Mouse (Mus musculus): Measurements from ENCODE around the gene Slc35e2. TPM values are rescaled to one million over a fixed set of nuclear protein-coding genes. Genes with fewer than 3 reads are reported as not detected.

Slc35e2 gene
- polyA plus RNA-seq (2015; fragmentation: Nextera tagmentation; extraction: Ambion mirVana), result 3.1 and 3.8 TPM in 2 replicates

DNA sequence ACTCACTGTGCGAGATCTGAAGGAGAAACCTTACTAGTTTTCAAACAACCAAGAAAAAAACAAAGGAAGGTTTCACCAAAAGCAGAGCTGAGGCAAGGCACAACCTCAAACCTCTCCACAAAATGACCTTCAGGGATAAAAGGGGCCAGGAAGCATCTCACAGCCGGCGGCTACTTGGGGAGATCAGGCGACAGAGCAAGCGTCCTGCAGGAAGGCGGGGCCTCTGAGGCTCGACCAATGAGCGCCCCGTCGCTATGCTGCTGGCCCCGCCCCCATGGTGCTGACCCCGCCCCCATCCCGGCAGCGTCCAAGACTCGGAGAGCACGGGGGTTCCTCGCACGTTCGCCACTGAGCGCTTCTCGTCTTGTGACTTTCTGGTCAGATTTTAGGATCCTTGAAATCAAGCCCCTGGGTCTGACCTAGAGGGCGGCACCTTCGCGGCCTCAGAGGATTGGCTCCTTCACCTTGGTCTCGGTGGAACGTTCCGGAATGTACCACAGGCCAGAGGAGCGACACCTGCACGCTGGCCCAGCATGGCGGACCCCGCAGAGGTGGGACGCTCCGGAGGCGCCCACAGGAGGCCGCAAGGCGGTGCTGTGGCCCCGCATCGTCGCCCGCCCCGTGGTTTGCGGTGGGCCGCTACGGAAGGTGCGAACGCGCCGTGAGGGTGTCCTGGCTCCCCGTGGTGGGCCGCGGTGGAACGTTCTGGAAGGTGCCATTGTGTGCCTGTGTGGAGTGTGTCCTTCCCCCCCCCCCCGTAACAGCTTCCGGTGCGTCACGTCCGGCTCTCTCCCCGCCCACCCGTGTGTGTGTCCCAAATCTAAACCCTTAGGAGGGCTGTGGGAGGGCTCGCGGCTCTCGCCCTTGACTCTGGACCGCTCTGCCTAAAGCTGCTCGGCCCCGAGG, at the start of gene Slc35e2:
Gene Slc35e2, plus strand, starts transcription at position 326 of the 906 bp plus-strand sequence.

GRCm38 (mm10) chr4:155561661-155562442, 39.4 kb upstream of the Slc35e2 start, which contains the start of gene Nadk:
Gene Nadk (plus strand): TSS chr4:155562378.

GRCm38 (mm10) chr4:155624338-155625291, 23.4 kb downstream of the Slc35e2 start, which contains the start of gene Cdk11b:
Gene Cdk11b (plus strand): TSS chr4:155624854.

DNA sequence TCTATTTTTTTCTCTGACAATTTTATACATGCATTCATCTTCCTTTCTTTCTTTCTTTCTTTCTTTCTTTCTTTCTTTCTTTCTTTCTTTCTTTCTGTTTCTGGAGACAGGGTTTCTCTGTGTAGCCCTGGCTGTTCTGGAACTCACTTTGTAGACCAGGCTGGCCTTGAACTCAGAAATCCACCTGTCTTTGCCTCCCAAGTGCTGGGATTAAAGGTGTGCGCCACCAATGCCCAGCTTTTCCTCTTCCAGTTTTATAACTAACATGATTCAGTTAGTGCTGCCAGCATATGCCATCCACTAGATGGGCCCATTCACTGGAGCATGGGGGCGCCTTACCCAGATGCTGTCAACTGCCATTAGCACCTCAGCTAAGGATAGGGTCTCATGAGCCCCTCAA, 44.1 kb downstream of the Slc35e2 start, which contains the start of gene Gm10563:
Gene Gm10563, minus strand, starts transcription at position 101 of the 400 bp plus-strand sequence.

GRCm38 (mm10) chr4:155653086-155653450, 51.9 kb downstream of the Slc35e2 start, which contains the start of gene Mmp23:
Gene Mmp23 (minus strand): TSS chr4:155653384.

DNA sequence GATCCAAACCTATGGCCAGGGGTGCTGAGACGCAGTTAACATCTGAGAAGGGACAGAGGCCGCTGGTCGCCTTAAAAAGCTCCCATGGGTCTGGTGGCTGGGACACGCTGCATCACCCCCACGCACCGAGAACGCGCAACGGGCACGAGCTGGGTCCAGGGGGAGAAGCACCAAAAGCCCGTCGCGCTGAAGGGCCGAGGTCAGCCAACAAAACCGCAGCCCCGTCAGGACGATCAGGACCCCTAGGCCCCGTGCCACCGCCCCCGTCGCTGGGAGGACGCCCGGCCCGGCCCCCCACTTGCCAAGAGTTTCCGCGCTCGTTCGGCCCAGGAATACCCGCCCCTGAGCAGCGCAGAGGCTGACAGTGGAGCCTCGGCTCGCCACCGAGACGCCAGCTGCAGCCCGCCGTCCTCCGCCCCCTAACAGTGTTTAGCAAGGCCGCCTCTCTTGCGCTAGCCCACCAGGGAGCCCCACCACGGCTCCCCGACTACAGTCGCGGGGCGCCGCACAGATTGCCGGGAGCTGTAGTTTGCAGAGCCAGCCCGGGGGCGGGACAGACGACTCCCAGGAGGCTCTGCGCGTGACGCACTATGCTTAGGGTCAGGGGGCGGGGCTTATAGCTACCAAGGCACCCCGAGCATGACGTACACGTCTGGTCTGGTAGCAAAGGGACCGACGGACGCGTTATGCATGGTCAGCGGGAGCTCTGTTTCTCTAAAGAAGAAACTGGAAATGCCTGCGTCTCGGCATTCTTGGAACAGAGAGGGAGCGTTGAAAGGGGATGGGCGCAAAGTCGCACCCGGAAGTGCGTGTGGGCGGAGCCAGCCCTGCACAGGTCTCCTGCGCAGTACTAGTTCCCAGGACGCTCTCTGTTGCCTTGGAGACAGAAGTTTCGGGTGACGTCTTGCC, 67.7 kb downstream of the Slc35e2 start, which contains the start of gene Mib2:
Gene Mib2, minus strand, starts transcription at position 510 of the 909 bp plus-strand sequence.

Other genes starting within 250 kb of the Slc35e2 start
- gene Prkcz, start 240.1 kb upstream of the Slc35e2 start, polyA plus RNA-seq (2015; fragmentation: Nextera tagmentation; extraction: Ambion mirVana), result 14.7 and 15.1 TPM in 2 replicates
- gene Gabrd, start 203.3 kb upstream of the Slc35e2 start, polyA plus RNA-seq (2015; fragmentation: Nextera tagmentation; extraction: Ambion mirVana), result 0.06 and 0.13 TPM in 2 replicates
- gene Cfap74, start 192.2 kb upstream of the Slc35e2 start, polyA plus RNA-seq (2015; fragmentation: Nextera tagmentation; extraction: Ambion mirVana), result 1.0 and 1.2 TPM in 2 replicates
- gene Tmem52, start 132.3 kb upstream of the Slc35e2 start, polyA plus RNA-seq (2015; fragmentation: Nextera tagmentation; extraction: Ambion mirVana), result not detected in 2 replicates
- gene Gnb1, start 110.1 kb upstream of the Slc35e2 start, polyA plus RNA-seq (2015; fragmentation: Nextera tagmentation; extraction: Ambion mirVana), result 288 and 312 TPM in 2 replicates
- gene Nadk, start 39.0 kb upstream of the Slc35e2 start, polyA plus RNA-seq (2015; fragmentation: Nextera tagmentation; extraction: Ambion mirVana), result 66.8 and 68.5 TPM in 2 replicates
- 45.0 and 53.4 TPM in 2 replicates for gene Cdk11b, start 23.4 kb downstream of the Slc35e2 start, polyA plus RNA-seq (2015; fragmentation: Nextera tagmentation; extraction: Ambion mirVana)
- gene Gm10563, start 44.0 kb downstream of the Slc35e2 start, polyA plus RNA-seq (2015; fragmentation: Nextera tagmentation; extraction: Ambion mirVana), result not detected in 2 replicates
- gene Mmp23, start 52.0 kb downstream of the Slc35e2 start, polyA plus RNA-seq (2015; fragmentation: Nextera tagmentation; extraction: Ambion mirVana), result 143 and 158 TPM in 2 replicates
- gene Mib2, start 67.8 kb downstream of the Slc35e2 start, polyA plus RNA-seq (2015; fragmentation: Nextera tagmentation; extraction: Ambion mirVana), result 10.8 and 11.4 TPM in 2 replicates
- gene Fndc10, start 92.9 kb downstream of the Slc35e2 start, polyA plus RNA-seq (2015; fragmentation: Nextera tagmentation; extraction: Ambion mirVana), result 10.4 and 10.8 TPM in 2 replicates
- 133 and 144 TPM in 2 replicates for gene Ssu72, start 103.4 kb downstream of the Slc35e2 start, polyA plus RNA-seq (2015; fragmentation: Nextera tagmentation; extraction: Ambion mirVana)
- 0.35 and 0.58 TPM in 2 replicates for gene Tmem240, start 133.4 kb downstream of the Slc35e2 start, polyA plus RNA-seq (2015; fragmentation: Nextera tagmentation; extraction: Ambion mirVana)
- 43.9 and 46.1 TPM in 2 replicates for gene Atad3a, start 159.7 kb downstream of the Slc35e2 start, polyA plus RNA-seq (2015; fragmentation: Nextera tagmentation; extraction: Ambion mirVana)
- 47.5 and 51.7 TPM in 2 replicates for gene Vwa1, start 173.3 kb downstream of the Slc35e2 start, polyA plus RNA-seq (2015; fragmentation: Nextera tagmentation; extraction: Ambion mirVana)
- 0.40 and 0.45 TPM in 2 replicates for gene Tmem88b, start 184.5 kb downstream of the Slc35e2 start, polyA plus RNA-seq (2015; fragmentation: Nextera tagmentation; extraction: Ambion mirVana)
- gene Ankrd65, start 189.0 kb downstream of the Slc35e2 start, polyA plus RNA-seq (2015; fragmentation: Nextera tagmentation; extraction: Ambion mirVana), result 0.16 and 0.24 TPM in 2 replicates
- gene Mrpl20, start 201.5 kb downstream of the Slc35e2 start, polyA plus RNA-seq (2015; fragmentation: Nextera tagmentation; extraction: Ambion mirVana), result 437 and 466 TPM in 2 replicates
- gene Ccnl2, start 211.1 kb downstream of the Slc35e2 start, polyA plus RNA-seq (2015; fragmentation: Nextera tagmentation; extraction: Ambion mirVana), result 104 and 106 TPM in 2 replicates
- gene Aurkaip1, start 229.9 kb downstream of the Slc35e2 start, polyA plus RNA-seq (2015; fragmentation: Nextera tagmentation; extraction: Ambion mirVana), result 119 and 125 TPM in 2 replicates
- gene Mxra8, start 238.3 kb downstream of the Slc35e2 start, polyA plus RNA-seq (2015; fragmentation: Nextera tagmentation; extraction: Ambion mirVana), result 126 and 133 TPM in 2 replicates
- gene Dvl1, start 246.0 kb downstream of the Slc35e2 start, polyA plus RNA-seq (2015; fragmentation: Nextera tagmentation; extraction: Ambion mirVana), result 5.5 and 8.2 TPM in 2 replicates

Data from urinary bladder, postnatal 0 days (tissue).